Mouse (Mus musculus) brain, embryonic 14.5 days (tissue): ENCODE measurements at regions not wholly inside any gene's neighbourhood (a gene's known extent, or its start where the extent isn't known, plus 50 kb on each side); places are given as distances from the start of the nearest gene placed in this dataset.

Experiments used
- CTCF ChIP-seq: fragments of 200-500 bp; IDR thresholded peaks from 2 replicates; pipeline ENCODE4 v1.5.1; 2012; ENCODE audit warnings: inconsistent platforms, mild to moderate bottlenecking, moderate library complexity, borderline replicate concordance; ENCODE audit not compliant: insufficient read depth, insufficient read length; ENCODE audit errors: extremely low read depth
- POLR2A ChIP-seq: fragments of 200-500 bp; IDR thresholded peaks from 2 replicates; pipeline ENCODE4 v1.6.1; 2012; ENCODE audit warnings: mild to moderate bottlenecking, inconsistent platforms, borderline replicate concordance; ENCODE audit not compliant: poor library complexity, insufficient read depth, insufficient read length, severe bottlenecking; ENCODE audit errors: extremely low read depth

GRCm38 (mm10) chr7:94002780-94003179 is 923.1 kb downstream of the Fam181b start:
- TF ChIP-seq POLR2A, result no peak
- TF ChIP-seq CTCF, result no peak
